Mouse (Mus musculus): ENCODE results near the gene Tmem106c. TPM values are rescaled to one million over a fixed set of nuclear protein-coding genes. Genes with fewer than 3 reads are reported as not detected.

Tmem106c gene
- 1.7 TPM for polyA plus RNA-seq (2014; fragmentation: Illumina TruSeq; extraction: RNeasy Lipid Tissue Mini Kit (QIAGEN cat#74804); ENCODE audit: low replicate concordance)

GRCm38 (mm10) chr15:97963989-97964835, at the start of gene Tmem106c:
TSS of gene Tmem106c (plus strand) at chr15:97964200.

GRCm38 (mm10) chr15:98003822-98004739, 40.1 kb downstream of the Tmem106c start, which contains the start of gene Col2a1:
TSS of gene Col2a1 (minus strand) at chr15:98004695.

Other genes with a start within 250 kb of the Tmem106c start
- 0.52 TPM for gene Endou, start 232.9 kb upstream of the Tmem106c start, polyA plus RNA-seq (2014; fragmentation: Illumina TruSeq; extraction: RNeasy Lipid Tissue Mini Kit (QIAGEN cat#74804); ENCODE audit: low replicate concordance)
- gene Rapgef3, start 196.2 kb upstream of the Tmem106c start, polyA plus RNA-seq (2014; fragmentation: Illumina TruSeq; extraction: RNeasy Lipid Tissue Mini Kit (QIAGEN cat#74804); ENCODE audit: low replicate concordance), result not detected
- 4.8 TPM for gene Slc48a1, start 185.7 kb upstream of the Tmem106c start, polyA plus RNA-seq (2014; fragmentation: Illumina TruSeq; extraction: RNeasy Lipid Tissue Mini Kit (QIAGEN cat#74804); ENCODE audit: low replicate concordance)
- gene Hdac7, start 119.7 kb upstream of the Tmem106c start, polyA plus RNA-seq (2014; fragmentation: Illumina TruSeq; extraction: RNeasy Lipid Tissue Mini Kit (QIAGEN cat#74804); ENCODE audit: low replicate concordance), result 0.93 TPM
- 149 TPM for gene Vdr, start 53.6 kb upstream of the Tmem106c start, polyA plus RNA-seq (2014; fragmentation: Illumina TruSeq; extraction: RNeasy Lipid Tissue Mini Kit (QIAGEN cat#74804); ENCODE audit: low replicate concordance)
- not detected for gene Col2a1, start 40.5 kb downstream of the Tmem106c start, polyA plus RNA-seq (2014; fragmentation: Illumina TruSeq; extraction: RNeasy Lipid Tissue Mini Kit (QIAGEN cat#74804); ENCODE audit: low replicate concordance)
- 1.2 TPM for gene Pfkm, start 128.4 kb downstream of the Tmem106c start, polyA plus RNA-seq (2014; fragmentation: Illumina TruSeq; extraction: RNeasy Lipid Tissue Mini Kit (QIAGEN cat#74804); ENCODE audit: low replicate concordance)
- gene Senp1, start 129.5 kb downstream of the Tmem106c start, polyA plus RNA-seq (2014; fragmentation: Illumina TruSeq; extraction: RNeasy Lipid Tissue Mini Kit (QIAGEN cat#74804); ENCODE audit: low replicate concordance), result 24.5 TPM
- gene Asb8, start 201.4 kb downstream of the Tmem106c start, polyA plus RNA-seq (2014; fragmentation: Illumina TruSeq; extraction: RNeasy Lipid Tissue Mini Kit (QIAGEN cat#74804); ENCODE audit: low replicate concordance), result 21.4 TPM
- gene Ccdc184, start 203.0 kb downstream of the Tmem106c start, polyA plus RNA-seq (2014; fragmentation: Illumina TruSeq; extraction: RNeasy Lipid Tissue Mini Kit (QIAGEN cat#74804); ENCODE audit: low replicate concordance), result not detected
- gene Olfr288, start 231.3 kb downstream of the Tmem106c start, polyA plus RNA-seq (2014; fragmentation: Illumina TruSeq; extraction: RNeasy Lipid Tissue Mini Kit (QIAGEN cat#74804); ENCODE audit: low replicate concordance), result not detected